Mouse (Mus musculus): ENCODE measurements around the gene Spata45. TPM values are rescaled to one million over a fixed set of nuclear protein-coding genes. Genes with fewer than 3 reads are reported as not detected.

Spata45 gene
- not detected in 2 replicates for polyA plus RNA-seq (2012; rRNA removed)

DNA sequence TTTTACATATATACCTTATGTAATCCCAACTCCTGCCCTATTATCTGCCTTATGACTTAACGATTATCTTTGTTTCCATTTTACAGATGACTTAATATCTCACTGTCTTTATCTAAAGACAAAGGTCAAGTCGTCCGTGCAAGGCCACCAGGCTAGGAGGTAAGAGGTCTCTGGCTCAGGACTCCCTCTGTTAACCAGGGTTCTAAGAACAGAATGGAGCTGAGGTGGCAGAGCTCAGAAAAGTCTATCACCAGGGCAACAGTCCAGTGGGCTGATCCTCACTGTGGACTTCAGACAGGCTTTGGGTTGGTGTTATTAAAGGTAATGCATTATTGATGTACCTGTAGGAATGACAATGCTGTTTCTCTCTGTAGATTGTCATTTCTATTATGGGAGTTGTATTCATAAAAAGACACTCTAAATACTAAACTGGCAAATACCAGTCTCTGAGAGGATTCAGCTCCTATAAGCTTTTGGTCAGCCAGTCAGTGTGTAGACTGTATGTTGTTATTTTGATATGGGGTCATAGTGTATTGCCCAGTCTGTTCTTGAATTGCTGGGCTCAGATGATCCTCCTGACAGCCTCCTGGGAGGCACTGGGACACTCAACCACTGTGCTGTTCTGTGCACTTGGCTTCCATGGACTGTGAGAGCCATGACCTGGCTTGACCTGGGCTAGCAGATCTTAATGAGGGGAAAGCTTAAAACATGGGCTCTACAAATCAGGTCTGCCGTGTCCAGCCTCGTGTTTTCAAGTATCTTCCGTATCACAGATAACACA lies at the start of gene Spata45:
Gene Spata45, plus strand, starts transcription at position 86 of the 781 bp plus-strand sequence.
- WGBS: 77% methylated on average over 6 of the region's 6 CpGs
- Histone ChIP-seq H3K27me3 (ENCODE audit: control insufficient read depth, insufficient read depth, low read length) (no peaks in the 10 kb centered on the region), H3K4me3 (replicated peaks; ENCODE audit: insufficient read depth, low read depth, low read length) (no peak within 1 kb of the TSS), H3K4me1 (ENCODE audit: control insufficient read depth, insufficient read depth, low read length) (no peaks in the 10 kb centered on the region), H3K27ac (ENCODE audit: insufficient read depth, low read length) (no peak within 1 kb of the TSS)
- TF ChIP-seq CTCF (IDR thresholded peaks at IDR 0.05; ENCODE audit: borderline replicate concordance, insufficient read depth, low read depth, low read length) (no peak), POLR2A (IDR thresholded peaks at IDR 0.05; ENCODE audit: borderline replicate concordance, insufficient read depth, low read length) (no peak)
- DNase-seq: no peak

DNA sequence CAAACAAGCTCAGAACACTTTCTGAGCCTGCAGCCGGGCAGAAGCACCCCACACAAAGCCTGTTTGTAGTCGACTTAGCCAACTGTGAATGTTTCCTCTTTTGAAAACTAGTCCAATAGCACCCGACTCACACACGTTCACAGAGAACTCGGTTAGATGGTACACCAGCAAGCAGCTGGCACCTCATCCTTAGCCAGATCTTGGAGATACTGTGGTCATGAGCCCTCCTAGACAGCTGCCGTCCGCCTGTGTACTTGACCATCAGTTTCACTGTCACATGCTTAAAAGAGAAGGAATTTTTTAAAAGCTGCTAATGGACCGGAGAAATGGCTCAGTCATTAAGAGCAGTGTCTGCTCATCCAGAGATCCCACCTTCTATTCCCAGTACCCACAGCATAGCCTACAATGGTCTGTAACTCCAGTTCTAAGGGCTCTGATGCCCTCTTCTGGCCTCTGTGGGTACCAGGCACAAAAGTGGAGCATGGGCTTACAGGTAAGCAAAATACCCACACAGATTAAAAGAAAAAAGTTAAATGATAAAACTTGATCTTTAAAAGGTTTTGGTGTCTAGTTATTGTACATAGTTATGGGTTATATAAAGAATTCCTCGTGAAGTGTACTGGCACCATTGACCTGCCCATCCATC lies 46.9 kb upstream of the Spata45 start:
- H3K4me1 ChIP-seq (ENCODE audit: control insufficient read depth, insufficient read depth, low read length): no peaks in the 10 kb centered on the region
- no peak for DNase-seq
- no peak overlapping the region for H3K4me3 ChIP-seq (replicated peaks; ENCODE audit: insufficient read depth, low read depth, low read length)
- H3K27me3 ChIP-seq (ENCODE audit: control insufficient read depth, insufficient read depth, low read length): no peaks in the 10 kb centered on the region; the same call in 1 of the 2 replicates
- 72% methylated on average over 9 of the region's 9 CpGs for WGBS
- H3K27ac ChIP-seq (ENCODE audit: insufficient read depth, low read length): no peak overlapping the region
- TF ChIP-seq POLR2A (IDR thresholded peaks at IDR 0.05; ENCODE audit: borderline replicate concordance, insufficient read depth, low read length) (no peak), CTCF (IDR thresholded peaks at IDR 0.05; ENCODE audit: borderline replicate concordance, insufficient read depth, low read depth, low read length) (0 out of 2 replicates have a peak, but pooled peaks have one; percentile 8)

DNA sequence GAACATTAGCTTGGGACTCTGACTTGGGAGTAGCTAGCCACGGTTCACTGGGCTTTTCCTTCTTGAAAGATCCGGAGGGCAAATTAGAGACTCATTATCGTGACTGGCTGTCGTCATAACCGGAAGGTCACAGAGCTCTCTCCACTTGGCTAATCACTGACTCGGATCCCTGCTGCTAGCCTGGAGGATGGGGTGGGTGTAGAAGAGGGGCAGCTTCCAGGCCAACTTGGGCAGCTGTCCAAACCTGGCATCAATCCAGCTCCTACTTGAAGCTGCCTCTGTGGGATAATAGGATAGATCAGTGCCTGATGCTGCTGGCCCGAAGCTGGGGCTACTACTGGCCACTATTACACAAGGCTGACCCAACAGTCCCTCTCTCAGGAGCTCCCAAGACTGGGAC lies 40.9 kb upstream of the Spata45 start:
- Histone ChIP-seq H3K27me3 (ENCODE audit: control insufficient read depth, insufficient read depth, low read length) (no peaks in the 10 kb centered on the region), H3K4me1 (ENCODE audit: control insufficient read depth, insufficient read depth, low read length) (no peaks in the 10 kb centered on the region), H3K27ac (ENCODE audit: insufficient read depth, low read length) (no peak overlapping the region), H3K4me3 (replicated peaks; ENCODE audit: insufficient read depth, low read depth, low read length) (no peak overlapping the region)
- DNase-seq: peak; percentile 29 to 39
- 4% methylated on average over 7 of the region's 7 CpGs for WGBS
- TF ChIP-seq CTCF (IDR thresholded peaks at IDR 0.05; ENCODE audit: borderline replicate concordance, insufficient read depth, low read depth, low read length): no peak
- TF ChIP-seq POLR2A (IDR thresholded peaks at IDR 0.05; ENCODE audit: borderline replicate concordance, insufficient read depth, low read length): no peak

DNA sequence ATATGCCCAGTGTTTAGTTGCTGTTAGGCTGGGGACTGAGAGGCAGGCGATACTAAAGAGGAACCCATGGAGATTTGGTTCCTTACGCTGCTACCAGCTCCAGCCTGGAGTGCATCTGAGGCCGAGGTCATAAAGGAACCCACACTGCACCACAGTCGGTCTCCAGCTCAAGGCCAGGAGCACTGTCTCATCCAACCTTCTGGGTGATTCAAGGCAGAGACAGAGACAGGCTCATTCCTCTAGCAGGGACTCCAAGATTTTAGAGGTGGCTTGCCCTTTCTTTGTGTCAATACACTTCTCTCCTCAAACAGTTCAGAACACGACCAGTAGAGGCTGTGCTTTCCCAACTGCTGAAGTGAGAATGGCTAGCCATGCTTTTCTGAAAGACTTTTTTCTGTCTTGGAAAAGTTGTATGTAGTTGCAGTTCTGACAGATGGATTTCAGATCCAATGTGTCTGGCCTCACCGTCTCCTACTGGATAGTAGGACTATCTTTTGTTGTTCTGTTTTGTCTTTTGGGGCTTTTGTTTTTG lies 40.0 kb upstream of the Spata45 start:
- no peak overlapping the region for H3K4me3 ChIP-seq (replicated peaks; ENCODE audit: insufficient read depth, low read depth, low read length)
- TF ChIP-seq CTCF (IDR thresholded peaks at IDR 0.05; ENCODE audit: borderline replicate concordance, insufficient read depth, low read depth, low read length) (no peak), POLR2A (IDR thresholded peaks at IDR 0.05; ENCODE audit: borderline replicate concordance, insufficient read depth, low read length) (no peak)
- WGBS: 68% methylated on average over 6 of the region's 6 CpGs

DNA sequence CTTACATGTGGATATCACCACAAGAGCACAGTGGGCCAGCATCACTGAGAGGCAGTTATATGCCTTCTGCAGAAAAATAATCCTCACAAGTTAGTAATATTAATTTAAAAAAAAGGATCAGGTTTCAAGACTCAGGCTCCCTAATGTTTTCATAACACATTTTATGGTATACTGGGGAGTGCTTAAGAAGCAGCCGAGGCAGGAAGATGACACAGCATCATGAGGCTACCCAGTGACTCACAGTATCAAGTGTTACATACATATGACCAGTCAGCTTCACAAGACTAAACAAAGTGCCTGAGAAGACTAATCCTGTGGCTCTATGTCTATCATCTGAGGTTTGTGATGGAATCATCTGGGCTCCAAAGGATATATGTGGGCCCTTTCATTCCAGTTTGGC lies 38.4 kb upstream of the Spata45 start:
- no peak for TF ChIP-seq CTCF (IDR thresholded peaks at IDR 0.05; ENCODE audit: borderline replicate concordance, insufficient read depth, low read depth, low read length)
- no peak for TF ChIP-seq POLR2A (IDR thresholded peaks at IDR 0.05; ENCODE audit: borderline replicate concordance, insufficient read depth, low read length)
- Histone ChIP-seq H3K27me3 (ENCODE audit: control insufficient read depth, insufficient read depth, low read length) (no peaks in the 10 kb centered on the region), H3K4me1 (ENCODE audit: control insufficient read depth, insufficient read depth, low read length) (no peaks in the 10 kb centered on the region), H3K4me3 (replicated peaks; ENCODE audit: insufficient read depth, low read depth, low read length) (no peak overlapping the region), H3K27ac (ENCODE audit: insufficient read depth, low read length) (no peak overlapping the region)
- DNase-seq: no peak
- 95% methylated on average over 1 of the region's 1 CpGs for WGBS

More for the DNA sequence above, 40.0 kb upstream of the Spata45 start:
- DNase-seq: no peak
- Histone ChIP-seq H3K4me1 (ENCODE audit: control insufficient read depth, insufficient read depth, low read length) (no peaks in the 10 kb centered on the region), H3K27me3 (ENCODE audit: control insufficient read depth, insufficient read depth, low read length) (no peaks in the 10 kb centered on the region), H3K27ac (ENCODE audit: insufficient read depth, low read length) (no peak overlapping the region)

DNA sequence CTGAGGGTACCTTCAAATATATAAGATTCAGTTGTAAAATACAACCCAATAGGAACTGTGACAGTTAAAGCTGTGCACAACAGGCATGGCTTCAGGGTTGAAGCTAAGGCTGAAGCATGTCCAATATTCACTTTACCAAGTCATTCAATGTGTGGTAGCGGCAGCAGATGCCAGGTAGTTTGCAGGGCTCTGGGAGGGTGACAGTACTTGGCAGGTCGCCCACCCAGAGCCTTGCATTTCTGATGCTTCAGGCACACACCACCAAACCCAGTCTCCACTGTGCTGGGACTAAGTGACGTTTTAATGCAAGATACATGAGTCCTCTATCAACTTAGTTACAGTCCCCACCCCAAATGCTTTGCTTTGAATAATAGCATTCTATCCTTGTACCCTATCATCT lies 35.8 kb upstream of the Spata45 start:
- Histone ChIP-seq H3K27me3 (ENCODE audit: control insufficient read depth, insufficient read depth, low read length) (no peaks in the 10 kb centered on the region), H3K27ac (ENCODE audit: insufficient read depth, low read length) (no peak overlapping the region), H3K4me1 (ENCODE audit: control insufficient read depth, insufficient read depth, low read length) (no peaks in the 10 kb centered on the region), H3K4me3 (replicated peaks; ENCODE audit: insufficient read depth, low read depth, low read length) (no peak overlapping the region)
- 18% methylated on average over 3 of the region's 3 CpGs for WGBS
- no peak for TF ChIP-seq POLR2A (IDR thresholded peaks at IDR 0.05; ENCODE audit: borderline replicate concordance, insufficient read depth, low read length)
- TF ChIP-seq CTCF (IDR thresholded peaks at IDR 0.05; ENCODE audit: borderline replicate concordance, insufficient read depth, low read depth, low read length): no peak
- peak; percentile 33 to 45 for DNase-seq

DNA sequence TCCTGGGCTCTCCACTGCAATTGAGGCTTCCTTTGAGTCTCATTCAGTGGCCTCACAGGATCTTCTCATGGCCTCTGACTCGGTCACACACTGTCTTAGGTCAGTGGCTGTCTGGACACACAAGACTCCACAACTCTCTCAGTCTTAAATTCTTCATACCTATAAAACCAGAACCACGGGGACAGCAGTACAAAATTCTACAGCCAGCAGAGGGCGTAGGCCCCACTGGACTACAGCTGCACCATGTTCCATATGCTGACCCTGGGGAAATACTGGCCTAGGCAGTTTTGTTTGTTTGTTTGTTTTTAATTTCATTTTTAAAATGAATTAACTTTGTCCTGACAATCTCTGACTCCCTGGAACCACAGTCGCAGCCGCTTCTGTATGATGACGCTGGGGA lies 34.2 kb upstream of the Spata45 start:
- Histone ChIP-seq H3K4me1 (ENCODE audit: control insufficient read depth, insufficient read depth, low read length) (no peaks in the 10 kb centered on the region), H3K4me3 (replicated peaks; ENCODE audit: insufficient read depth, low read depth, low read length) (no peak overlapping the region), H3K27me3 (ENCODE audit: control insufficient read depth, insufficient read depth, low read length) (no peaks in the 10 kb centered on the region), H3K27ac (ENCODE audit: insufficient read depth, low read length) (no peak overlapping the region)
- WGBS: 64% methylated on average over 6 of the region's 6 CpGs
- TF ChIP-seq CTCF (IDR thresholded peaks at IDR 0.05; ENCODE audit: borderline replicate concordance, insufficient read depth, low read depth, low read length) (peak; percentile 28; the same call in 1 of the 2 replicates), POLR2A (IDR thresholded peaks at IDR 0.05; ENCODE audit: borderline replicate concordance, insufficient read depth, low read length) (no peak)
- DNase-seq: no peak
